Mouse (Mus musculus): ENCODE results near the gene Gpr107.
"Not testable (repeated sequence)": the region's sequence is repeated elsewhere in the genome, so short reads cannot be mapped to it uniquely, and the experiment has no call there.

Gpr107 gene

GRCm38 (mm10) chr2:31161620-31162019 lies 9.5 kb downstream of the Gpr107 start:
- DNase-seq, result no peak

DNA sequence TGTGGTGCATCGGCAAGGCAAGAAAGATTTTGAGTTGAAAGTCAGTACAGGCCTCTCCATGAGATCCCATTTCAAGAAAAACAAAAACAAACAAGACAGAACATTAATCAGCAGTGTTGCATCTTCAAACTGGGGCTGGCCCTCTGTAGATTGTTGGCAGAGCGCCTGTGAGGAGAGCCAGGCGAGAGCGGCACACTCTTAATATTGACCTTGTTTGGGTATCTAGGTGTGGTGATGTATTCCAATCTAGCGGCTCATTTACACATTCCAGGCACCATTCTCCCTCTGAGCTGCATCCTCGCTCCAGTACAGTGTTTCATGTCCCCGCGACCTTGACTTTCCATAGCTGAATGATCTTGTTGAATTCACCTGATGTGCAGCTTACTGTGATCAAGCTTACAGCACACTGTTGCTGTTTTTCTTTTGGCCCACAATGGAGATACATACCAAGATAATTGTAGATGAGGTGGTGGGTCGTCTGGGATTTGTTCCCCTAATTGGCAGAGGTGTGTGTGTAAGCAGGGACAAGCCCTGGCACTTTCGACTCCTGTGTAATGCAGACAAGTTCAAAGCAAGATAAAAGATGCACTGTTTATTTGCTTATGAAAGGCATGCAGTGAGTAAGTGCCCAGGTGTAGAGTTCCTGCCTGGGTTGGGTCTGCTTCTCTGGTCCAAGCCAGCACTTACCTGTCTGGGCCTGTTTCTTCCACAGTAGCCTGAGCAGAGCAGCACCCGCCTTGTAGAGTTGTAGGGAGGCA lies 11.4 kb downstream of the Gpr107 start:
- DNase-seq, result no peak

- DNase-seq, result no peak
Observed at GRCm38 (mm10) chr2:31164841-31165455, 12.8 kb downstream of the Gpr107 start.

- DNase-seq, result no peak
Observed at GRCm38 (mm10) chr2:31165529-31165928, 13.4 kb downstream of the Gpr107 start.

GRCm38 (mm10) chr2:31167571-31167970 lies 15.5 kb downstream of the Gpr107 start:
- DNase-seq, result not testable (repeated sequence)

- DNase-seq, result no peak
Observed at GRCm38 (mm10) chr2:31169001-31169400, 16.9 kb downstream of the Gpr107 start.

- DNase-seq, result no peak
Observed at GRCm38 (mm10) chr2:31170164-31170563, 18.0 kb downstream of the Gpr107 start.

DNA sequence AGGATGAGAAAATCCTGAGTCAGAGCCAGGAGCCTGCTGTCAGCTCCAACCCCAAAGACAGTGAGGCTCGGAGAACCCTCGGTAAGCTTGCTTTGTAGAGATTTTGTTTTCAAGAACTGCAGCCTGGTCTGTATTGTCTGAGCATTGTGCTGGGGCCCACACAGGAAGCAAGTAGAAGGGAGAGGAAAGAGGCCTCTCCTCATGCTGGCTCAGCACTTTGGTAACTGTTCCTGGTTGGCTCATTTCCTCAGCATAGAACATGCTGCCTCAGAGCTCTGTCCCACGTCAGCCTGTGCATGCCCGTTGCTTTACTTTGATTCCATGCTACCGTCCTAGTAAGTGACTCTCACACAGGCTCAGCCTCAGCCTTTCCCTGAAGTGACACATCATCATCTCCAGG lies 19.9 kb downstream of the Gpr107 start:
- DNase-seq, result peak; percentile 16

DNA sequence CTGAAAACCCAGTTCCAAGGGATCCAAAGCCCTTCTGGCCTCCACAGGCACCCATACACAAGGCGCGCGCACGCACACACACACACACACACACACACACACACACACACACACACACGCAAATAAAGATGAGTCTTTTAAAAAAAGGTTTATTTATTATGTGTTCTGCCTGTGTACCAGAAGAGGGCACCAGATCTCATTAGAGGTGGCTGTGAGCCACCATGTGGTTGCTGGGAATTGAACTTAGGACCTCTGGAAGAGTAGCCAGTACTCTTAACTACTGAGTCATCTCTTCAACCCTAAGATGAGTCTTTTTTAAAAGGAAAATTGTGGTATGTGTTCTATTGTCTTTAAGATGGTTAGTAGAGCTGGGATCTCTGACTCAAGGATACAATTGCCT lies 20.4 kb downstream of the Gpr107 start:
- no peak for DNase-seq

DNA sequence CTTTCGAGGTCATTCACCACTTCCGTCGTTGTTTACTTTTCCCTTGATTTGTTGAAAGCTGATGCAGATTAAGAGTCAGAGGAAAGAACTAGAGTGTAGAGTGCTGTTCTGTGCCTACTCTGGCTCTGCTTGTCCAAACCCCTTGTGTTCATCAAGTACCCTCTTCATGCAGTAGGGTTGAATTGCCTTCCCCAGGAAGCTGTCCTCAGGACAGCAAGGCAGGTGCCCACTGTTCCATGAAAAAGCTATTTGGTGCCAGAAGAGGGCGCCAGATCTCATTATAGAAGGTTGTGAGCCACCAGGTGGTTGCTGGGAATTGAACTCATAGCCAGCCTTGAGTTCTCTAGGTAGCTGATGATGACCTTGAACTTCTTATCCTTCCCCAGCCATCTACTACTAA lies 21.2 kb downstream of the Gpr107 start:
- peak; percentile 34 for DNase-seq

DNA sequence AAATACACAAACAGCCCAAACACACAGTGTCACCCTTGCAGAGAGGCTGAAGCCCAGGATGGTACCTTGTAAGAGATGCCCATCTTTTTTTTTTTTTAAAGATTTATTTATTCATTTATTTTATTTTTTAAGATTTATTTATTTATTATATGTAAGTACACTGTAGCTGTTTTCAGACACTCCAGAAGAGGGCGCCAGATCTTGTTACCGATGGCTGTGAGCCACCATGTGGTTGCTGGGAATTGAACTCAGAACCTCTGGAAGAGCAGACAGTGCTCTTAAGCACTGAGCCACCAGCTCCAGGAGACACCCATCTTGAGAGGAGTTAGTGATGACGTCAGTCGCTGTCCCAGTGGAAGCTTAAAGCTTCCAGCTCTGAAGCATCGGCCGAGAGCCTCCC lies 26.5 kb downstream of the Gpr107 start:
- peak; percentile 28 for DNase-seq

DNA sequence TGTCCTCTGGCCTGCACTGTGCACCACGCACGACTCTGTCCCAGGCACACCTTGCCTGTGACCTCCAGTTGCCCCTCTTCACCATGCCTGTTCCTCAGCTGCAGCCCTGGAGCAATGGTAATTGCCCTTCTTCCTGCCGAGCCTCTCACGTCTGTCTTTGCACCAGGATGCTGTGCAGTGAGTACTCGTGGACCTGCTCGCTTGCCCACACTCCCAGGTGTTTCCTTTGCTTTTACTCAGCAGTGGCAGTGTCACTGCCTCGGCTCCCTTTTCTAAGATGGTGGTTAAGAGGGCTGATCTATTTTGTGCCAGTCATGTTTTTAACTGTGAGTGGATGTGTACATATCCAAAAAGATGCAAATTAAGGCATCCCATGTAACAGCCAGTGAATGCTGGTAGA lies 27.4 kb downstream of the Gpr107 start:
- peak; percentile 36 for DNase-seq

GRCm38 (mm10) chr2:31180081-31180551 lies 28.0 kb downstream of the Gpr107 start:
- no peak for DNase-seq

DNA sequence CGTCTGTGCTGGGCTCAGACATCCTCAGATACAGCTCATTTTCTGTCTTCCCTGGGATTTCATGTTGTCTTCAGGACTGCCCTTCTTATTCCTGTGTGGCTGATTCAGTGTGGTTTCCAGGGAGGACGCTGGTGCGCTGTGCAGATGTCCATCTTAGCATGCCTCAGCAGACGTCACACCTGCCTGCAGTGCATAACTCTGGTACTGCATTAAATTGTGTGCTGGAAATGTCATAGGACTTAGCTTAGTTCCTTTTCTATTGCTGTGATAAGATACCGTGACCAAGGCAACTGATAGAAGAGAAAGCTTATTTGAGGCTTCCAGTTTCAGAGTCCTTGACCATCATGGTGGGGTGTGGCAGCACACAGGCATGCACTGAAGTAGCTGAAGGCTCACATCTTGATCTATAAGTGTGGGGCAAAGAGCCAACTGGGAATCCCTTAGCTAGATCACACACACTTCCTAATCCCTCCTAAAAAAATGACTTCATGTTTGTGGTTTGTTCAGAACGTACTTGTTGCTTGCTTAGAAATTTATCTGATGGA lies 30.7 kb downstream of the Gpr107 start:
- DNase-seq, result no peak

GRCm38 (mm10) chr2:31183830-31184229 lies 31.7 kb downstream of the Gpr107 start:
- DNase-seq, result peak; percentile 26

- DNase-seq, result no peak
Observed at GRCm38 (mm10) chr2:31188691-31189090, 36.6 kb downstream of the Gpr107 start.

GRCm38 (mm10) chr2:31189654-31190053 lies 37.5 kb downstream of the Gpr107 start:
- no peak for DNase-seq

DNA sequence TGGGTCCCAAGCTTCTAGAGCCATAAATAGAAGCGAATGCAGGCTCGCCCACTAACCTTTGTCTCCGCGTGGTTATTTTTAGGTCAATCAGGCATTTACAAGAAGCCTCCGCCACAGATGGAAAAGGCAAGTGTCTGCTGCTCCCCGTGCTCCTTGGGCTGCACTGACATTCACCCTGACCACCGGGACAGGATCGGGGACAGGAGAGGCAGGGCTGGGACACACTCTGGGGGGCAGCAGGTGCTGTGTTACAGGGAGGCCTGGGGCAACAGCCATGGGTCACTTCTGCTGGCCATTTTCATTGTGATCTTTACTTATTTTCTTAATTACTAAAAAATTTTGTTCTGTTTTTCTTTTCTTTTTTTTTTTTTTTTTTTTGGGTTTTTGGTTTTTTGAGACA lies 39.6 kb downstream of the Gpr107 start:
- no peak for DNase-seq

DNA sequence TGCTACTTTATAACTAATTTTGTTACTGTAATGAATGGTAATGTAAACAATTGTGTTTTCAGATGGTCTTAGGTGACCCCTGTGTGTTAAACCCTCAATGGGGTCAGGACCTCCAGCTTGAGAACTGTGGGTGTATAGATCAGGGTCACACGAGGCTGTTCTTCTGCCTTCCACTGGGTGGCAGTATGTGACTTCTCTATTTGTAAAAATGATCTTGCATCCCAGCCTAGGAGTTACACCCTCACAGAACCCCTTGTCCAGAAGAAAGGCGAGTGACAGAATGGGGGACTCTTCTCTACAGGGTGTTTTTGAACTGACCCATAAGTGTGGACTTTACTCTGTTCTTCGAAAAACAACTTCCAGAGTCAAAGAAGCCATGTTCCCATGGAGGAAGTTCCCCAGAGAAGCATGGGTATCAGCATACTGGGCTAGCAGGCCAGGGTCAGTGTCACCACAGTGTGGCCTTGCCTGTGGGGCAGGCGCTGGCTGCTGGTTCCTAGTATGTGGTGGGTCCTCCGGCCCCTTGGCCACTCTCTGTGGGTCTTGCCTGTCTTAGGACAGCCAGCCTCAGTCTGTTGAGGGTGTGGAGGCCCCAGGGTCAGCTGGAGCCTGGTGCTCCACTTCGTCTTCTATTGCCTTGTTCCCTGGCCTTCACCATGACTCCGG lies 42.4 kb downstream of the Gpr107 start:
- DNase-seq, result peak; percentile 45

DNA sequence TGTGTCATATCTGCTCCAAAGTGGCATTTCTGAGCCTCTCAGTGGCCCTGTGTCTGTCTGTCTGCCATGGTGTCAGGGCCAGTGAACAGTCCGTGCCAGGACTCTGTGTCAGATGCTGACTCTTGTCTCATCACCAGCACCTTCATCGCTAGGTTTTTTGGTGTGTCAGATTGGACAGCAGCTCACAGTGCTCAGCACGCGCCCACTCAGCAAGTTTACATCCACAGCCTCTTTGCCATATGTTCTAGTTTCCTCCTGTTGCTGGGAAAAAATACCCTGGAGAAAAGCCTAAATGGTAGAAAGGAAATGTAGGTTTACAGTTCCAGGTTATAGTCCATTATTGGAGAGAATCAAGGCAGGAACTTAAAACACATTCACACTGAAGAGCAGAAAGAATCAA lies 46.5 kb downstream of the Gpr107 start:
- no peak for DNase-seq

- no peak for DNase-seq
Observed at GRCm38 (mm10) chr2:31200051-31200450, 47.9 kb downstream of the Gpr107 start.

- no peak for DNase-seq
Observed at GRCm38 (mm10) chr2:31201851-31202250, 49.7 kb downstream of the Gpr107 start.

DNA sequence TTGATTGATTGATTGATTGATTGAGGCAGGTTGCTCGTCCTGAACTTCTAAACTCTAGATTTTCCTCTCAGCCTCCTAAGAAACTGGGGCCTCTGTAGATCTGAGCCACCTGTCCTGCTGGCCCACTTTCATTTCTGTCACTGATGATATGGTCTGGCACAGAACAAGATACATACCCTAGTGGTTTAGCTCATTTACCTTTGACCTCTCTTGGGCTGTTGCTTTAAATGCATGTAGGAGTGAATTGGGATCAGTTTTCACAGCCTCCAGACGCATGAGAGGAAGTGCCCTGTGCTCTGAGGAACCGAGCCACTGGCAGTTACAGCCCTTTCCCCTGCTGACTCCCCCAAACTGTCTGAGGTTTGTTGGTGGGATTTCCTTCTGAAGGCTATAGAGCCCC lies 50.2 kb downstream of the Gpr107 start:
- no peak for DNase-seq

- no peak for DNase-seq
Observed at GRCm38 (mm10) chr2:31202956-31203355, 50.8 kb downstream of the Gpr107 start.

Data from thymus, postnatal 25 days (tissue).